14 mouse cellular contexts compared by ENCODE assay signal in the genomic region with DNA sequence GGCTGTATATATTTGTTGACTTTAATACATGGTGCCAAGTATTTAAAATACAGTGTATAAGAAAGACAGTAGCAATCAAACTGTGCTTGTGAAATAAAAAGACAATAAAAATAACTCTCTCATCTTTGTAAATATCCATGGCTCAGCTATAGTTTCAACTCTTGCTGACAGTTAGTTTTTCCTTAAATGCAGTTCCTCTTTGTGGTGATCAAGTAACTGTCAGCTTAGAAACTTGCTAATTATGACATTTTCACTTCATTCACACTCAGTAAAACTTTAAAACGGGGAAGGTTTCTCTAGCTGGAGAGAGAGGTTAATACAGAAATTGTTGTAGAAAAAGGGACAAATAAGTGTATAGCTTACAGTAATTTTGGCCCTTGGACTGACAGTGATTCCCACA.
"Had no signal": no experiment of that assay in that cellular context is flagged by ENCODE, and none has a peak within 500 bp of the region (broad histone marks: within the 10 kb centered on the region; RNA-seq: fewer than 3 reads in every experiment).

No protein-coding gene starts in this region.

- DNase-seq: kidney, adult 11 months; kidney, adult 8-10 months; kidney, postnatal 10 days; kidney, postnatal 36 days; layer of hippocampus, adult 9-11 months; liver; liver, postnatal 0 days; lung, postnatal 14 days; lung, postnatal 4 days; midbrain, embryonic 14.5 days; retina, postnatal 1 day; right cerebral cortex, postnatal 25 days; spleen, adult 18-20 months; thymus, postnatal 25 days had no signal

- ATAC-seq: liver, postnatal 0 days had no signal
